Mouse (Mus musculus) bone marrow macrophage, adult 2 months (primary cell): ENCODE results near the gene Thsd4.

Experiments used
- CTCF ChIP-seq: IDR thresholded peaks from 2 replicates; pipeline ENCODE4 v1.5.1; 2012; ENCODE audit warnings: low read depth, mild to moderate bottlenecking, low read length, moderate library complexity
- POLR2A ChIP-seq: IDR thresholded peaks from 2 replicates; pipeline ENCODE4 v1.6.1; 2012; ENCODE audit warnings: mild to moderate bottlenecking, low read depth, low read length, borderline replicate concordance

DNA sequence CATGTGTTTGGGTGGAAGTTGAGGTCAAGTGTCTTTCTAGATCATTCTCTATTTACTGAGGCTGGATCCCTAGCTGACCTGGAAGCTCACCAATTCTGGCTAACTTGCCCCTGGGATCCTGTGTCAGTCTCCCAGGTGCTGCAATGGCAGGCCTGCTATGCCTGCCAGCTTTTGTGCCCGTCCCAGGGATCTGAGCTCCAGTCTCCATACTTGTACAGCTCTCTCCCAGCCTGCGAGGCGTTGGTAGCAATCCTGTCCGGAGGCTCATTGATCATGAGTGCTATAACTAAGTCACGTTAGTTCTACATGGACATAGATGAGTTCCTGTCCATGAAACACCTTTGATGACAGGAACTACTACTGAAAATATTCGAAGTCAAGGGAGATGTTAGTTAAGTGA, 578.0 kb downstream of the Thsd4 start:
- TF ChIP-seq CTCF, result no peak
- no peak for TF ChIP-seq POLR2A
